In genomic region chr13:104622102-104622743, GRCm38 (mm10) we compare ENCODE assay signal across 25 mouse cellular contexts.
DNase-seq lines count a peak whose midpoint lies in the region; ATAC-seq and TF ChIP-seq lines count a peak whose summit lies in the region.
"Had no signal": no experiment of that assay in that cellular context is flagged by ENCODE, and none has a peak within 500 bp of the region (broad histone marks: within the 10 kb centered on the region; RNA-seq: fewer than 3 reads in every experiment).

No protein-coding gene starts in this region.

- no peaks in the 10 kb centered on the region for H3K79me2 ChIP-seq in CH12.LX (replicated peaks; ENCODE audit: control insufficient read depth, extremely low read depth, insufficient read depth, poor library complexity, severe bottlenecking)

- no peak for TF ChIP-seq CTCF in lung, postnatal 0 days (IDR thresholded peaks at IDR 0.05)
- TF ChIP-seq CTCF in CH12.LX (conservative IDR thresholded peaks at IDR 0.05 in 1 of 2, IDR thresholded peaks at IDR 0.05 in 1 of 2; ENCODE audit: low read depth in 2 of 2, low read length in 2 of 2): no peak
- TF ChIP-seq CTCF in embryonic fibroblast, embryonic 13.5 days (IDR thresholded peaks at IDR 0.05; ENCODE audit: borderline replicate concordance, insufficient read depth, low read length): no peak

- WGBS in lung, postnatal 0 days: 61% methylated on average over 6 of the region's 6 CpGs

- no peaks in the 10 kb centered on the region for H3K27me3 ChIP-seq in lung, postnatal 0 days (replicated peaks; ENCODE audit: insufficient read depth, low read length)
- no peaks in the 10 kb centered on the region for H3K27me3 ChIP-seq in CH12.LX (replicated peaks)
- H3K27me3 ChIP-seq: embryonic facial prominence, embryonic 12.5 days; liver, embryonic 13.5 days; megakaryocyte, embryonic 14.5 days; neural tube, embryonic 13.5 days; stomach, embryonic 15.5 days had no signal

- no peak for TF ChIP-seq POLR2A in CH12.LX (IDR thresholded peaks at IDR 0.05; ENCODE audit: low read depth, low read length)
- no peak for TF ChIP-seq POLR2A in embryonic fibroblast, embryonic 13.5 days (IDR thresholded peaks at IDR 0.05; ENCODE audit: low read depth, low read length)

- in situ Hi-C loops in CH12.LX (cut with MboI; ENCODE audit: low pct_ligation_motif_present, low pct_unique_long_range_greater_than_20kb, low sequenced_read_pairs): loop anchor here (25.0 kb wide), 2 partner anchors 315 to 360 kb away; no protein-coding TSS in a partner anchor

- DNase-seq in lung, postnatal 0 days (ENCODE audit: low spot score): peak; percentile 30
- no peak for DNase-seq in lung, postnatal 25 days (ENCODE audit: low spot score)
- DNase-seq in CH12.LX (ENCODE audit: extremely low read depth): peak; percentile 17
- peak; percentile 67 for DNase-seq in naive thymus-derived CD4-positive, alpha-beta T cell, adult 2 months (ENCODE audit: low read depth)
- no peak for DNase-seq in testis, postnatal 14 days (ENCODE audit: low spot score)
- DNase-seq in layer of hippocampus, adult 9-11 months: no peak
- DNase-seq in natural killer cell, adult 2 months (ENCODE audit: low spot score in 2 of 2): no peak
- DNase-seq: adrenal gland, adult 2 months; cerebellum, adult 11 months; cerebellum, postnatal 36 days; forebrain, postnatal 0 days; gastrocnemius, postnatal 10 days; heart, postnatal 10 days; kidney, adult 8-10 months; kidney, postnatal 36 days; liver, embryonic 13.5 days; spleen, adult 18-20 months had no signal

- no peak for TF ChIP-seq RAD21 in CH12.LX (IDR thresholded peaks at IDR 0.05; ENCODE audit: low read depth, low read length)

- H3K9ac ChIP-seq in lung, postnatal 0 days (replicated peaks; ENCODE audit: low read depth): no peak overlapping the region
- no peak overlapping the region for H3K9ac ChIP-seq in CH12.LX (ENCODE audit: insufficient read depth, low read depth)
- H3K9ac ChIP-seq: embryonic facial prominence, embryonic 12.5 days; forebrain, postnatal 0 days; hindbrain, embryonic 14.5 days; liver, embryonic 13.5 days; neural tube, embryonic 13.5 days; stomach, embryonic 15.5 days had no signal

- H3K4me1 ChIP-seq in lung, postnatal 0 days (ENCODE audit: insufficient read depth, low read depth, low read length): no peaks in the 10 kb centered on the region
- H3K4me1 ChIP-seq in CH12.LX (ENCODE audit: control insufficient read depth in 1 of 2, insufficient read depth in 2 of 2): peaks cover 0 to 20% of the 10 kb centered on the region in 2 experiments; a peak in 2 of 4 replicates
- peaks cover 5% of the 10 kb centered on the region for H3K4me1 ChIP-seq in embryonic fibroblast, embryonic 13.5 days (ENCODE audit: control insufficient read depth, insufficient read depth, low read length)

- H3K9me3 ChIP-seq in lung, postnatal 0 days (ENCODE audit: low read length): no peaks in the 10 kb centered on the region
- no peaks in the 10 kb centered on the region for H3K9me3 ChIP-seq in CH12.LX (replicated peaks; ENCODE audit: low read length)
- H3K9me3 ChIP-seq: embryonic facial prominence, embryonic 12.5 days; heart, embryonic 10.5 days; liver, embryonic 13.5 days; megakaryocyte, embryonic 14.5 days; neural tube, embryonic 13.5 days; stomach, embryonic 15.5 days had no signal

- no peak overlapping the region for H3K4me2 ChIP-seq in lung, postnatal 0 days (replicated peaks; ENCODE audit: low read depth, low read length)
- H3K4me2 ChIP-seq in CH12.LX (ENCODE audit: insufficient read depth, low read depth, poor library complexity, severe bottlenecking): no peak overlapping the region
- H3K4me2 ChIP-seq: embryonic facial prominence, embryonic 12.5 days; hindbrain, embryonic 14.5 days; liver, embryonic 13.5 days; neural tube, embryonic 13.5 days; stomach, embryonic 15.5 days had no signal

- ATAC-seq in lung, postnatal 0 days: no peak
- ATAC-seq: midbrain, embryonic 16.5 days had no signal

- H3K4me3 ChIP-seq in lung, postnatal 0 days (ENCODE audit: low read depth, low read length): no peak overlapping the region
- H3K4me3 ChIP-seq in CH12.LX (replicated peaks in 1 of 3; ENCODE audit: low read depth in 2 of 3, low read length in 2 of 3, poor library complexity in 1 of 3): no peak overlapping the region
- H3K4me3 ChIP-seq in embryonic fibroblast, embryonic 13.5 days (ENCODE audit: insufficient read depth, low read length): no peak overlapping the region
- H3K4me3 ChIP-seq: embryonic facial prominence, embryonic 12.5 days; heart, embryonic 10.5 days; liver, embryonic 13.5 days; neural tube, embryonic 13.5 days; stomach, embryonic 15.5 days had no signal

- H3K27ac ChIP-seq in lung, postnatal 0 days (ENCODE audit: low read length): no peak overlapping the region
- no peak overlapping the region for H3K27ac ChIP-seq in CH12.LX (ENCODE audit: insufficient read depth, low read depth)
- peak overlapping the region; percentile 50 for H3K27ac ChIP-seq in embryonic fibroblast, embryonic 13.5 days (ENCODE audit: insufficient read depth, low read length)
- H3K27ac ChIP-seq: embryonic facial prominence, embryonic 12.5 days; heart, embryonic 10.5 days; hindbrain, embryonic 14.5 days; liver, embryonic 13.5 days; neural tube, embryonic 13.5 days; stomach, embryonic 15.5 days had no signal

- TF ChIP-seq EP300 in lung, postnatal 0 days (IDR thresholded peaks at IDR 0.05): no peak
- TF ChIP-seq EP300 in CH12.LX (IDR thresholded peaks at IDR 0.05; ENCODE audit: low read length): no peak

- H3K36me3 ChIP-seq in lung, postnatal 0 days (ENCODE audit: insufficient read depth, low read length): no peaks in the 10 kb centered on the region
- peaks cover 0 to 16% of the 10 kb centered on the region in 2 experiments for H3K36me3 ChIP-seq in CH12.LX (replicated peaks in 1 of 2; ENCODE audit: control insufficient read depth in 1 of 2, insufficient read depth in 1 of 2, low read length in 1 of 2)
- H3K36me3 ChIP-seq: heart, embryonic 10.5 days; liver, embryonic 13.5 days; stomach, embryonic 15.5 days had no signal

- dilution Hi-C loops in CH12.LX (cut with MboI; ENCODE audit: extremely low pct_ligation_motif_present, extremely low pct_unique_long_range_greater_than_20kb, low sequenced_read_pairs): no loop called here

TF ChIP-seq in CH12.LX, 34 proteins besides CTCF, POLR2A, EP300 and RAD21:
- TF ChIP-seq ZNF384 (IDR thresholded peaks at IDR 0.05; ENCODE audit: low read depth, low read length) (no peak), TCF12 (IDR thresholded peaks at IDR 0.05; ENCODE audit: low read depth, low read length) (no peak), KAT2A (IDR thresholded peaks at IDR 0.05; ENCODE audit: insufficient replicate concordance, low read length) (no peak), UBTF (IDR thresholded peaks at IDR 0.05; ENCODE audit: low read depth, low read length) (no peak), CHD2 (IDR thresholded peaks at IDR 0.05; ENCODE audit: low read length) (no peak), NRF1 (IDR thresholded peaks at IDR 0.05; ENCODE audit: low read depth, low read length) (no peak), SIN3A (IDR thresholded peaks at IDR 0.05; ENCODE audit: low read length) (no peak), NELFE (IDR thresholded peaks at IDR 0.05; ENCODE audit: low read depth, low read length) (no peak), ZC3H11A (IDR thresholded peaks at IDR 0.05; ENCODE audit: low read depth, low read length) (no peak), HCFC1 (IDR thresholded peaks at IDR 0.05; ENCODE audit: low read depth, low read length) (no peak), IRF4 (IDR thresholded peaks at IDR 0.05; ENCODE audit: low read depth, low read length) (no peak), JUND (conservative IDR thresholded peaks at IDR 0.05; ENCODE audit: low read depth, low read length) (no peak), CHD1 (IDR thresholded peaks at IDR 0.05; ENCODE audit: low read depth, low read length) (no peak), BHLHE40 (IDR thresholded peaks at IDR 0.05; ENCODE audit: low read depth, low read length) (no peak), ETS1 (conservative IDR thresholded peaks at IDR 0.05; ENCODE audit: low read depth, low read length) (no peak), ZMIZ1 (IDR thresholded peaks at IDR 0.05; ENCODE audit: low read depth, low read length) (no peak)

Comparison
In these comparisons a context has a peak if more than half of its experiments do, and no peak if none do; other contexts are left out.
1. DNase-seq: peak in lung, postnatal 0 days (single experiment), CH12.LX (single experiment) and naive thymus-derived CD4-positive, alpha-beta T cell, adult 2 months (single experiment); none in lung, postnatal 25 days (single experiment), testis, postnatal 14 days (single experiment), layer of hippocampus, adult 9-11 months (single experiment) and natural killer cell, adult 2 months (0 of 2).